Mouse (Mus musculus) neural tube, embryonic 15.5 days (tissue): ENCODE data around the gene Rora. TPM values are rescaled to one million over a fixed set of nuclear protein-coding genes. Genes with fewer than 3 reads are reported as not detected.

Experiments used
- ATAC-seq: fragments of 200-750 bp; cut with Nextera tagmentation; 2 replicates; pipeline ENCODE4 v1.8.0; 2017; ENCODE audit warnings: mild to moderate bottlenecking, moderate TSS enrichment, moderate library complexity; ENCODE audit not compliant: low FRiP score
- H3K27ac ChIP-seq: fragments of 300-500 bp; sonication (generic); replicated peaks from 2 replicates; pipeline ENCODE4 v1.5.1; 2015; ENCODE audit warnings: mild to moderate bottlenecking, inconsistent platforms
- H3K27me3 ChIP-seq: fragments of 300-500 bp; sonication (generic); replicated peaks from 2 replicates; pipeline ENCODE4 v1.6.1; 2015; ENCODE audit warnings: inconsistent platforms
- H3K36me3 ChIP-seq: fragments of 300-500 bp; sonication (generic); 2 replicates; pipeline ENCODE4 v1.6.1; 2015; ENCODE audit warnings: inconsistent platforms
- H3K4me1 ChIP-seq: fragments of 300-500 bp; sonication (generic); 2 replicates; pipeline ENCODE4 v1.6.1; 2015; ENCODE audit warnings: inconsistent platforms
- H3K4me2 ChIP-seq: fragments of 300-500 bp; sonication (generic); 2 replicates; pipeline ENCODE4 v1.6.1; 2015; ENCODE audit warnings: inconsistent platforms, mild to moderate bottlenecking, moderate library complexity
- H3K4me3 ChIP-seq: fragments of 300-500 bp; sonication (generic); replicated peaks from 2 replicates; pipeline ENCODE4 v1.5.1; 2015; ENCODE audit warnings: mild to moderate bottlenecking, inconsistent platforms
- H3K9ac ChIP-seq: fragments of 300-500 bp; sonication (generic); replicated peaks from 2 replicates; pipeline ENCODE4 v1.6.1; 2015; ENCODE audit warnings: mild to moderate bottlenecking, inconsistent platforms
- H3K9me3 ChIP-seq: fragments of 300-500 bp; sonication (generic); replicated peaks from 2 replicates; pipeline ENCODE4 v1.6.1; 2016; ENCODE audit warnings: inconsistent platforms
- WGBS: fragments of 180-500 bp; shearing (Covaris S2); methylation state at CpG from one replicate; pipeline ENCODE4 v1.1.7; 2015; ENCODE audit warnings: mixed read lengths; 5-methylcytosine and 5-hydroxymethylcytosine counted together
- polyA plus RNA-seq: library from polyadenylated mRNA; unstranded; fragments of >200 nt; fragmentation: Nextera tagmentation; extraction: Ambion mirVana; gene quantifications from 2 replicates; pipeline ENCODE4 v1.2.1, GENCODE M21; 2015

Rora gene
- polyA plus RNA-seq, 1 experiment from 2014 or later, result 17.3 TPM

GRCm38 (mm10) chr9:69419476-69419875 is 765.9 kb downstream of the Rora start:
- H3K9ac ChIP-seq, result no peak overlapping the region
- H3K36me3 ChIP-seq, result peaks cover 25% of the 10 kb centered on the region
- ATAC-seq, result no peak
- H3K4me3 ChIP-seq, result no peak overlapping the region
- no peaks in the 10 kb centered on the region for H3K27me3 ChIP-seq
- no peaks in the 10 kb centered on the region for H3K4me1 ChIP-seq
- H3K4me2 ChIP-seq, result no peak overlapping the region
- WGBS, result 97% methylated on average over 1 of the region's 1 CpGs
- no peaks in the 10 kb centered on the region for H3K9me3 ChIP-seq
- H3K27ac ChIP-seq, result no peak overlapping the region

- H3K4me3 ChIP-seq, result no peak overlapping the region
- no peaks in the 10 kb centered on the region for H3K27me3 ChIP-seq
- no peak overlapping the region for H3K9ac ChIP-seq
- peaks cover 23% of the 10 kb centered on the region for H3K36me3 ChIP-seq
- H3K4me2 ChIP-seq, result no peak overlapping the region
- H3K27ac ChIP-seq, result no peak overlapping the region
- 88% methylated on average over 3 of the region's 3 CpGs for WGBS
- 0 out of 2 replicates have a peak, but pooled peaks cover 4% of the 10 kb centered on the region for H3K4me1 ChIP-seq
- H3K9me3 ChIP-seq, result no peaks in the 10 kb centered on the region
- no peak for ATAC-seq
Measured at GRCm38 (mm10) chr9:69430531-69430930, 776.9 kb downstream of the Rora start.

- WGBS, result 27% methylated on average over 6 of the region's 6 CpGs
- ATAC-seq, result no peak
- peaks cover 14% of the 10 kb centered on the region; the same call in 1 of the 2 replicates for H3K36me3 ChIP-seq
- no peak overlapping the region for H3K4me3 ChIP-seq
- no peak overlapping the region for H3K9ac ChIP-seq
- 0 out of 2 replicates have a peak, but pooled peaks cover 4% of the 10 kb centered on the region for H3K4me1 ChIP-seq
- no peaks in the 10 kb centered on the region for H3K9me3 ChIP-seq
- no peak overlapping the region for H3K27ac ChIP-seq
- no peaks in the 10 kb centered on the region for H3K27me3 ChIP-seq
- H3K4me2 ChIP-seq, result no peak overlapping the region
Measured at GRCm38 (mm10) chr9:69431863-69432555, 778.4 kb downstream of the Rora start.

GRCm38 (mm10) chr9:69435194-69435593 is 781.6 kb downstream of the Rora start:
- no peak for ATAC-seq

GRCm38 (mm10) chr9:69435662-69436061 is 782.1 kb downstream of the Rora start:
- Histone ChIP-seq H3K4me3 (no peak overlapping the region), H3K9ac (no peak overlapping the region), H3K4me1 (0 out of 2 replicates have a peak, but pooled peaks cover 4% of the 10 kb centered on the region), H3K27me3 (no peaks in the 10 kb centered on the region), H3K9me3 (no peaks in the 10 kb centered on the region), H3K4me2 (no peak overlapping the region), H3K36me3 (no peaks in the 10 kb centered on the region; the same call in 1 of the 2 replicates), H3K27ac (no peak overlapping the region)
- ATAC-seq, result no peak

More at GRCm38 (mm10) chr9:69435194-69435593, 781.6 kb downstream of the Rora start:
- Histone ChIP-seq H3K36me3 (no peaks in the 10 kb centered on the region; the same call in 1 of the 2 replicates), H3K27me3 (no peaks in the 10 kb centered on the region), H3K27ac (no peak overlapping the region), H3K9ac (no peak overlapping the region), H3K4me3 (no peak overlapping the region), H3K4me1 (0 out of 2 replicates have a peak, but pooled peaks cover 4% of the 10 kb centered on the region), H3K4me2 (no peak overlapping the region), H3K9me3 (no peaks in the 10 kb centered on the region)
- WGBS, result 85% methylated on average over 10 of the region's 10 CpGs
